Mouse (Mus musculus) hindbrain, embryonic 15.5 days (tissue): ENCODE data around the gene Pld6. TPM values are rescaled to one million over a fixed set of nuclear protein-coding genes. Genes with fewer than 3 reads are reported as not detected.
A peak's percentile ranks its signal among the peaks of the same experiment; 100 is the strongest.

Experiments
- ATAC-seq: fragments of 200-750 bp; cut with Nextera tagmentation; 2 replicates; pipeline ENCODE4 v1.8.0; 2017; ENCODE audit warnings: low read depth, moderate number of reproducible peaks, moderate TSS enrichment; ENCODE audit not compliant: low FRiP score
- H3K27ac ChIP-seq: fragments of 300-500 bp; sonication (generic); replicated peaks from 2 replicates; pipeline ENCODE4 v1.5.1; 2015; ENCODE audit warnings: mild to moderate bottlenecking, inconsistent platforms
- H3K27me3 ChIP-seq: fragments of 300-500 bp; sonication (generic); 2 replicates; pipeline ENCODE4 v1.6.1; 2015; ENCODE audit warnings: control low read depth, inconsistent platforms
- H3K36me3 ChIP-seq: fragments of 300-500 bp; sonication (generic); 2 replicates; pipeline ENCODE4 v1.6.1; 2015; ENCODE audit warnings: control low read depth, inconsistent platforms
- H3K4me1 ChIP-seq: fragments of 300-500 bp; sonication (generic); replicated peaks from 2 replicates; pipeline ENCODE4 v1.6.1; 2015; ENCODE audit warnings: control low read depth, inconsistent platforms
- H3K4me2 ChIP-seq: fragments of 300-500 bp; sonication (generic); 2 replicates; pipeline ENCODE4 v1.6.1; 2015; ENCODE audit warnings: moderate library complexity, mild to moderate bottlenecking, inconsistent platforms
- H3K4me3 ChIP-seq: fragments of 300-500 bp; sonication (generic); 2 replicates; pipeline ENCODE4 v1.5.1; 2015; ENCODE audit warnings: mild to moderate bottlenecking, inconsistent platforms
- H3K9ac ChIP-seq: fragments of 300-500 bp; sonication (generic); 2 replicates; pipeline ENCODE4 v1.6.1; 2015; ENCODE audit warnings: inconsistent platforms
- H3K9me3 ChIP-seq: fragments of 300-500 bp; sonication (generic); 2 replicates; pipeline ENCODE4 v1.6.1; 2016; ENCODE audit warnings: control low read depth, inconsistent platforms
- WGBS: fragments of 180-500 bp; shearing (Covaris S2); methylation state at CpG from one replicate; pipeline ENCODE4 v1.1.7; 2015; 5-methylcytosine and 5-hydroxymethylcytosine counted together
- polyA plus RNA-seq: library from polyadenylated mRNA; unstranded; fragments of >200 nt; fragmentation: Nextera tagmentation; extraction: Ambion mirVana; gene quantifications from 2 replicates; pipeline ENCODE4 v1.2.1, GENCODE M21; 2015

Pld6 gene
- polyA plus RNA-seq, 1 experiment from 2014 or later, result 15.1 TPM

DNA sequence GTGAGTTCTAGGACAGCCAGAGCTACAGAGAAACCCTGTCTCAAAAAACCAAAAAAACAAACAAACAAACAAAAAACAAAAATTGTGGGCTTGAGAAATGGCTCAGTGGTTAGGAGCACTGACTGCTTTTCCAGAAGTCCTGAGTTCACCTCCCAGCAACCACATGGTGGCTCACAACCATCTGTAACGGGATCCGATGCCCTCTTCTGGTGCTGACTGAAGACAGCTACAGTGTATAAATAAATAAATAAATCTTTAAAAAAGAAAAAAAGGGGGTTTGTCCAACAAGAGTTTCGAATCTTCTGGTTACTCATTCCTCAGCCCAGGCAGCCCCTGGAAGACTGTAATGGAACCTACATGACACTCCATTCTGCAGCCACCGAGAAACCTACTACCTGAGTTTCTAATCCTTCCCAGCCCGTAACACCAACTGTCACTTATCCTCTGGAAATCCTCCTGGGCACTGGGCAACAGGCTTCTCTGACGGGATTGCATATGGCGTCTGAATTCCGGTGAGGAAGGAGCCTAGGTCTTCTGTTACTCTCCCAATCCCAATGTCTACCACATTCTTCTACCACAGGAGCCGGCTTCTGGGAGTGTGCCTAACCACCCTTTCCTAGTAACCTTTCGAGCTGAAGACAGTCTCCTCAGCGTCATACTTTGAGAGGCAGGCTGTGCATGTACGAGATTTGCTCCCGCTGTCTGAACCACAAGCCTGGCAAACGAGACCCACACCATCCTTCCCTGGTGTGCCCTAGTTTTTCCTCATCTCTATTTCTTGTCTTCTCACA is 20.9 kb upstream of the Pld6 start:
- WGBS, result 64% methylated on average over 14 of the region's 14 CpGs
- Histone ChIP-seq H3K27ac (no peak overlapping the region), H3K9ac (peak overlapping the region; percentile 93; the same call in 1 of the 2 replicates), H3K4me3 (peak overlapping the region; percentile 68), H3K27me3 (no peaks in the 10 kb centered on the region), H3K9me3 (no peaks in the 10 kb centered on the region), H3K4me1 (peaks cover 19% of the 10 kb centered on the region), H3K36me3 (peaks cover 21% of the 10 kb centered on the region), H3K4me2 (peak overlapping the region; percentile 83)
- no peak for ATAC-seq

DNA sequence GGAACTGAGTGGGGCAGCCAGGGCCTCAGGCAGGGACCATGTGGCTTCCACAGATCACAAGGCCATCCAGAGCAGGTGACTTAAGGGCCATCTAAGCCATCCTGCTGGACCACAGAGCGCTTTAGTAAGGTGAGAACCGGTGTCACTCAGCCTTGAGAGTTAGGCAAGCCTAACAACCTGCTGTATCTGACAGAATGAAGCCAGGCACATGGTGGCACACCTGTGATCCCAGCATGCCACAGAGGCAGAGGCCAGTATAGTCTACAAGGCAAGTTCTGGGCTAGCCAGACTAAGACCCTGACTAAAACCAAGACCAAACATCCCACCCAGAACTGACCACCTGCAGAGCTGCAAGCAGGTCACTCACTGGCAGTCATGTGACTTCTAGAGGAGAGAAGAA is 18.2 kb upstream of the Pld6 start:
- no peak overlapping the region for H3K4me2 ChIP-seq
- peaks cover 44% of the 10 kb centered on the region for H3K36me3 ChIP-seq
- WGBS, result 100% methylated on average over 2 of the region's 2 CpGs
- no peaks in the 10 kb centered on the region for H3K9me3 ChIP-seq
- H3K4me1 ChIP-seq, result peaks cover 16% of the 10 kb centered on the region
- H3K27ac ChIP-seq, result no peak overlapping the region
- no peaks in the 10 kb centered on the region for H3K27me3 ChIP-seq
- no peak overlapping the region for H3K9ac ChIP-seq
- no peak overlapping the region for H3K4me3 ChIP-seq
- ATAC-seq, result no peak

DNA sequence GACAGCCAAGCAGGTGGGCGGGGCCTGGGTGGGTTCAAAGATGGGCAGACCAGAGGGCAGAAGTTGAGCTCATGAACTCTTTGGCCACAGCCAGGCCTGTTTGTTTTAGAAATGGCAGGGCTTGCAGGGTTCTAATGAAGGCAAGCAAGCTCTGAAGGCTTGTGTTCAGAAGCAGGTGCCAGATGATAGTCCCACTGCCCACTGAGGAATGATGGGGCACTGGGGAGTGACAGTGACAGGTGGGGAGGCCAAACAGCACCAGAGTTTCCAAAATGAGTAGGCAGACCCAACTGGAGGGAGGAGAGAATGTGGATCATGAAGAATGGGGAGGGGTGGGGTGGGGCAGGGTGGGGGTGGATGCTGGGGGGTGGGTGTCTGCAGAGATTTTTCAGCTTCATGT is 17.8 kb upstream of the Pld6 start:
- Histone ChIP-seq H3K4me2 (no peak overlapping the region), H3K9ac (no peak overlapping the region), H3K4me3 (no peak overlapping the region), H3K36me3 (peaks cover 48% of the 10 kb centered on the region), H3K4me1 (peaks cover 16% of the 10 kb centered on the region), H3K27me3 (no peaks in the 10 kb centered on the region), H3K9me3 (no peaks in the 10 kb centered on the region), H3K27ac (no peak overlapping the region)
- ATAC-seq, result no peak
- 100% methylated on average over 1 of the region's 1 CpGs for WGBS

DNA sequence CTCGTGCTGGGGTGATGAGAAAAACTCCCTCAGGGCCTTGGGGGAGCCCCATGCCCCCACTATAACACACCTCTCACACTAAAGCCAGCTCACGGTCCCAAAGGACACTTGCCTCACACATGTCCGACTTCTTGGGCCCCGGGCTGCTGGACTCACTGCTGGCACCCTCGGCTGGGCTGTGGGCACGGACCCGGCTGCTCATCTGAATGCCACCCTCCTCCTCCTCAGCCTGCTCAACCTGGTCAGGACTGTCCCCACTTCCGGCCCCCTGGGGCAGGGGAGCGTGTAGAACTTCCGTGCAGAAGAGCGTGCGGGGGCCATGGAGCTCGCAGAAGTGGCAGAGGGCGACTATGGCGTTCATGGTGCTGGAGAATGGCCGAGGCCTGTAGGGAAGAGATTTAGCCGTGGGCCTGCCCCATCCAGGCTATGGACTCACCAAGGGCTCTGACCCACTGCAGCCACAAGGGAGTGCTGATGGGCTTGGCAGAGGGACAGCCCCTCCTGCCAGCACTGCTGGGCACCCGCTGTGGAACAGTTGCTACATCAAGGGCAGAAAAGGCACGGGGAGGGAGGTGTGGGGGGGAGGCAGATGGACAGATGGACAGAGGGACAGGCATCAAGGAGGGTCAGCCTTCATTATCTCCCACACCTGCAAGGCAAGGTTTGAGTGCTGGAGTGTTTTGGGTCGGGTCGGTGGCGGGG is 17.1 kb upstream of the Pld6 start:
- Histone ChIP-seq H3K27ac (no peak overlapping the region), H3K4me1 (peaks cover 16% of the 10 kb centered on the region), H3K9ac (no peak overlapping the region), H3K4me2 (no peak overlapping the region), H3K36me3 (peaks cover 55% of the 10 kb centered on the region), H3K9me3 (no peaks in the 10 kb centered on the region), H3K4me3 (no peak overlapping the region), H3K27me3 (no peaks in the 10 kb centered on the region)
- ATAC-seq, result no peak
- WGBS, result 90% methylated on average over 22 of the region's 22 CpGs

DNA sequence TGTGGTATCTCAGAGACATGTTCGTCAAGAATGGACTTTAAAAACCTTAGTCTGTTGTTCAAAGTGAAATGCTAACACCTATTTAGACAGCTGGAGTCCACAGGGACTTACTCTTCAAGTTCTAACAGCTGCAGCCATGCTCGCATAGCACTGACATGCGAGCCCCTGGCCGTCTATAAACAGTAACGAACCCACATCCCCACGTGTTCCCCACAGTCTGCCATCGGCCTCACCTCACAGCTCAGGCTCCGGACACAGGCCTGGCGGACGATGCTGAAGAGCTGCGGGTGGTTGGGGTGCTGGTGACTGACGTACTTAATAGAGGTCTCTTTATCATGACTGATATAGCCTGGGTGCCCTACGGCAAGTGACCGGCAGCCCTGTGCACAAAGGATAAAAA is 16.1 kb upstream of the Pld6 start:
- Histone ChIP-seq H3K27me3 (no peaks in the 10 kb centered on the region), H3K4me3 (no peak overlapping the region), H3K9me3 (no peaks in the 10 kb centered on the region), H3K36me3 (peaks cover 66% of the 10 kb centered on the region), H3K27ac (no peak overlapping the region), H3K4me1 (peaks cover 9% of the 10 kb centered on the region), H3K4me2 (no peak overlapping the region), H3K9ac (no peak overlapping the region)
- ATAC-seq, result no peak
- WGBS, result 92% methylated on average over 14 of the region's 14 CpGs

DNA sequence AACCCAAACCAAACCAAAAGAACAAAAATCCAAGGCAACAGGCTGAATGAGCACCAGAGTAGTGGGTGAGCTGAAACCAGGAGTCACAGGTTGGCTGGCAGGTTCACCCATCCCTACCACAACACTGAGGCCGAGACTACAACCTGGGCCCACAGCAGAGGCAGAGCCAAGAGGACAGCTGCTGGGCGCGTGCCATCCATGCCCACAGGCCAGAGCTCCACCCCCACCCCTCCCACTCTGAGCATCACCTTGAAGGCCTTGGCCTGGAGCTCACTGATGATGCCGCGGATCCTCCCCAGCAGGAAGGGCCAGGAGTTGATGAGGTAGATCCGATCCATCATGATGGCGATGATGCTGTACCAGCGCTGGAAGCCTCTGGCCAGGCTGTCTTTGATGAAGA is 14.4 kb upstream of the Pld6 start:
- H3K36me3 ChIP-seq, result peaks cover 74% of the 10 kb centered on the region
- no peaks in the 10 kb centered on the region for H3K4me1 ChIP-seq
- H3K4me2 ChIP-seq, result no peak overlapping the region
- 97% methylated on average over 8 of the region's 8 CpGs for WGBS
- H3K4me3 ChIP-seq, result no peak overlapping the region
- no peak overlapping the region for H3K27ac ChIP-seq
- H3K9ac ChIP-seq, result no peak overlapping the region
- no peaks in the 10 kb centered on the region for H3K27me3 ChIP-seq
- ATAC-seq, result no peak
- H3K9me3 ChIP-seq, result no peaks in the 10 kb centered on the region

DNA sequence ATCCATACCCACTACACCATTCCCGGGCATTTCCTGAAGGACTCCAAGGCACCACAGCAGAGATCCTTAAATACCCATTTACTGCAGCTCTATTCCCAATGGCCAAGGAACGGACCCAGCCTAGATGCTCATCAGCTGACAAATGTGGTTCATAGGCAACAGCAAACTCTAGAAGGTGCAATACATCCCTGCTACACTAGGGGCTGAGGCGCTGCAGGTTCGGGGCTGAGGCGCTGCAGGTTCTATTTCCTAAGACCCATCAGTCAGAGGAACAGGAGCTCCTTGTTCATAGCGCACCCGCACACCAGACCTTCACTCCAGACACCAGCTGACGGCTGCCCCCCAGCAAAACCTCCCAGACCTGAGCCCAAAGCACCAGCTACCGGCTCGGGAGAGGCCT is 13.0 kb upstream of the Pld6 start:
- Histone ChIP-seq H3K4me2 (no peak overlapping the region), H3K9ac (no peak overlapping the region), H3K36me3 (peaks cover 82% of the 10 kb centered on the region), H3K27me3 (no peaks in the 10 kb centered on the region), H3K9me3 (no peaks in the 10 kb centered on the region), H3K4me1 (no peaks in the 10 kb centered on the region), H3K27ac (no peak overlapping the region), H3K4me3 (no peak overlapping the region)
- no peak for ATAC-seq
- 94% methylated on average over 10 of the region's 10 CpGs for WGBS

DNA sequence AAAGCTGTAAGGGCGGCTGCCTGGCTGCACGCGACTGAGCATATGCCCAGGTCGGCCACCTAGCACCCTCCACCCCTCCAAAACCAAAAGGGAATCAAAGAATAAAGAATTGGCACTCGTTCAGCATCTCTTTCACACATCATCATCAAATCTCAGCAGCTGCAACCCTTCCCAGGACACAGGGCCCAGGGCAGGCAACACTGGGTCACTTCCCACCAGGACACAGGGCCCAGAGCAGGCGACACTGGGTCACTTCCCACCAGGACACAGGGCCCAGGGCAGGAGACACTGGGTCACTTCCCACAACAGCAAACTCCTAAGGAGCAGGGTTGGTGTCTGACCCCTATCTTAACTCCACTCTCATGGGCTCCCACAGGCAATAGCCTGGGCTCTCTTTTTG is 5.9 kb upstream of the Pld6 start:
- 93% methylated on average over 6 of the region's 6 CpGs for WGBS
- Histone ChIP-seq H3K9me3 (no peaks in the 10 kb centered on the region), H3K9ac (no peak overlapping the region), H3K27me3 (no peaks in the 10 kb centered on the region), H3K27ac (no peak overlapping the region), H3K4me1 (no peaks in the 10 kb centered on the region), H3K4me3 (no peak overlapping the region), H3K36me3 (peaks cover 72% of the 10 kb centered on the region), H3K4me2 (no peak overlapping the region)
- ATAC-seq, result no peak

DNA sequence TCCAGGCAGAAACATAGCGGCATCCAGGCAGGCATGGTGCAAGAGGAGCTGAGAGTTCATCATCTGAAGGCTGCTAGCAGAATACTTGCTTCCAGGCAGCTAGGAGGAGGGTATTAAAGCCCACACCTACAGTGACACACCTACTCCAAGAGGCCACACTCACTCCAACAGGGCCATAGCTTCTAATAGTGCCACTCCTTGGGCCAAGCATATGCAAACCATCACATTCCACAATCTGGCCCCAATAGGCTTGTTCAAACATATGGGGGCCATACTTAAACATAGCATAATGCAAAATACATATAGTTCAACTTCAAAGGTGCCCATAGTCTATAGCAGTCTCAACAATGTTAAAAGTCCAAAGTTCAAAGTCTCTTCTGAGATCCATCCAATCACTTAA is 1.9 kb upstream of the Pld6 start:
- no peak overlapping the region for H3K4me2 ChIP-seq
- peaks cover 10% of the 10 kb centered on the region for H3K4me1 ChIP-seq
- no peak overlapping the region for H3K9ac ChIP-seq
- WGBS, result 97% methylated on average over 1 of the region's 1 CpGs
- H3K9me3 ChIP-seq, result no peaks in the 10 kb centered on the region
- H3K27ac ChIP-seq, result no peak overlapping the region
- H3K27me3 ChIP-seq, result no peaks in the 10 kb centered on the region
- no peak for ATAC-seq
- peaks cover 32% of the 10 kb centered on the region for H3K36me3 ChIP-seq
- H3K4me3 ChIP-seq, result no peak overlapping the region

DNA sequence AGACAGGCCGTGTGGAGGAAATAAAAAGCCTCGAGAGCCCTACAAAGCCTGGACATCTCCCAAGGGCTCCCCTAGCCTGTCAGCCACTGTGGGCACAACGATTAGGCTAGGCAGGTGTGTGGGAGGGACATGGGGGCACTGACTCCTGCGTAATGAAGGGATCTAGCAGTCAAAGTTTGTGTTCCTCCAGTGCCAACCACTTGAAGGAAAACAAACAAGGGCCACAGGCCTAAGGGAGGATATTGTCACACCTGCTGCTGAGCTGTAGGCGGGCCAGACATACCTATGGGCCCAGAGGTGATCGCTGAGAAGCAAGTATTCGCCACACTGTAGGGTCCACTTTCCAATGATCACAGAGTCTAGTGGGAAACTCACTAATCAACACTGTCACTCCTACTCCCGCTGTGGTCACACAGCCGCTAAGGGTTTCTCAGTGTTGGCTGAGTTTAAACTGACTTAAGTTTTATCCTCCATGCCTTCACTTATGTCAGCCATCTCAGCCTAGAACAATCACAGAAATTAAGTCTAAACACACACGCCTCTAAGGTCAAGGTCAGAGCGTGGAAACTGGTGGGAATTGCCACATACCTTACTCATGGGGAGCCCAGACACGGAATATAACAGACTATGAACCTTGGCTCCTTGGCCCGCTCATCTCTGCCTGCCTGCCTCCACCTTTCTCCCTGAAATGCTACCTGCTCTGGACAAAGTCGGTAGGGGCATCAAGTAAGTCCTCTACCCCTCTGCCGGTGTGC is 824 bp downstream of the Pld6 start:
- Histone ChIP-seq H3K4me1 (peaks cover 10% of the 10 kb centered on the region), H3K27ac (no peak overlapping the region), H3K9me3 (no peaks in the 10 kb centered on the region), H3K4me2 (peak overlapping the region; percentile 98), H3K4me3 (peak overlapping the region; percentile 50), H3K36me3 (peaks cover 7% of the 10 kb centered on the region; the same call in 1 of the 2 replicates), H3K9ac (peak overlapping the region; percentile 57; the same call in 1 of the 2 replicates), H3K27me3 (no peaks in the 10 kb centered on the region)
- no peak; the same call in 1 of the 2 replicates for ATAC-seq
- WGBS, result 55% methylated on average over 15 of the region's 15 CpGs

DNA sequence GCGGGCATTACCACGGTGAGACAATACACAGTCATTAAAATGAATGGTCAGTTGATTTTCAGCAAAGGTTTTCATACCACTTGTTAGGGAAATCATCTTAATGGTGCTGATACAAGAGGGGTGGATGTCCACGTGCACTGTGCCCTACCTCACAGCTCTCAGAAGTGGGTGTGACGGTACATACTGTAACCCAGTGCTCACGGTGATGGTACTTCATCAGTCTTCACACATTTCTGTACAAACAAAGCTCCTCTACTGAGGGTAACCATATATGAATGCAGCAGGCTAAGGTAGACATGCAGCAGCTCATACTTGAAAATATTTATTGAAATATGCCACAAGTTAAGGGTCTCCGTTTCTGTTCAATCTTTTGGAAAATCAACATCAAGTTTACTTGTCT is 3.9 kb downstream of the Pld6 start:
- Histone ChIP-seq H3K36me3 (no peaks in the 10 kb centered on the region), H3K4me3 (no peak overlapping the region), H3K4me1 (peaks cover 10% of the 10 kb centered on the region), H3K9me3 (no peaks in the 10 kb centered on the region), H3K4me2 (no peak overlapping the region), H3K27me3 (no peaks in the 10 kb centered on the region), H3K27ac (no peak overlapping the region), H3K9ac (no peak overlapping the region)
- 94% methylated on average over 6 of the region's 6 CpGs for WGBS
- ATAC-seq, result no peak

DNA sequence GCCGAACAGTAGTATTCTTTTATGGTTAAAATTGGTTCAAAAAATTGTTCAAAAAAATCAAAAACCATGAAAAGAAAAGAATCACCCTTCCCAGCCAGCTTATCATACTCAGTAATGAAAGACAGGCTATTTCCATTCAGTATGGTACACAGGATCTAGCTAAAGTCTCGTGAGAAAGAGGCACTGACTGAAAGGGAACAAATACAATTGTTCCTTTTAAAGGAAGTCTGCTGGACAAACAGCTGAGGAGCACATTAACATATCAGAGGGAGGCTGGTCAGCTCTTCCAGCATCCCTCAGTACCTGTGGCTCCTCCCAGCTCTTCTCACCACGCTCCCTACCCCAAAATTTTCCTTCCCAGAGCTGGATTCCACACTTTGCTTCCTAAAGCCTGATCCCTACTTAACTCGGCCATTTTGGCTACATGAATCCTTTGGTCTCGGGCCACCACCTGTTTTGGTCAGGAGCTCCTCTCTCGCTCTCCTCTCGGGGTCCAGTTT is 5.3 kb downstream of the Pld6 start:
- 71% methylated on average over 7 of the region's 7 CpGs for WGBS

More for the DNA sequence above, 5.3 kb downstream of the Pld6 start:
- Histone ChIP-seq H3K36me3 (peaks cover 7% of the 10 kb centered on the region), H3K4me2 (no peak overlapping the region), H3K27me3 (no peaks in the 10 kb centered on the region), H3K9me3 (no peaks in the 10 kb centered on the region), H3K27ac (no peak overlapping the region), H3K4me1 (peaks cover 5% of the 10 kb centered on the region), H3K4me3 (no peak overlapping the region), H3K9ac (no peak overlapping the region)
- no peak for ATAC-seq
